Mouse (Mus musculus) hindlimb bud, embryonic 11.5 days (tissue): ENCODE data around the gene Btbd35f29.
"Not testable (repeated sequence)": the region's sequence is repeated elsewhere in the genome, so short reads cannot be mapped to it uniquely, and the experiment has no call there.

Experiments used
- DNase-seq: peaks from one replicate; pipeline ENCODE4 v3.0.0-alpha.2; 2012; ENCODE audit warnings: low read depth, low spot score; ENCODE audit errors: extremely low spot score

Gene Btbd35f29

DNA sequence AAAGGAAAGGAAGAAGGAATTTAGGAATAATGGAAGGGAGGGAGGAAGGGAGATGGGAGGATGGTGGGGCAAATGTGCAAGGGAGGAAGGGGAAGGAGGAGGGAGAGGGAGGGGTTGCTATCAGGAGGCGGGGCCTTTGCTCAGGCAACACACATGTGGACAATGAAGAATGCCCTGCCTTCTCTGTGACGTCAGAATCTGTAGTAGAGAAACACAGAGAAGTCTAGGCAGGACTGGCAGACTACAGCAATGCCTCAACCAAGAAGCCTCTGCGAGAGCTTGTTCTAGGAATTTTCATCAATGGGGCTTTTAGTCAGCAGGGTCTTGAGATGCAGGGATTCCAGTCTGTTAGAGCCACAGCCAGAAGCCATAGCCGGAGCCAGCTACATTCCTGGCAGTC is at the start of gene Btbd35f29:
Btbd35f29 (plus strand) TSS at position 301 of the 400 bp plus-strand sequence.
- DNase-seq, result not testable (repeated sequence)

GRCm38 (mm10) chrX:31141416-31141815 is 23.9 kb downstream of the Btbd35f29 start:
- not testable (repeated sequence) for DNase-seq

DNA sequence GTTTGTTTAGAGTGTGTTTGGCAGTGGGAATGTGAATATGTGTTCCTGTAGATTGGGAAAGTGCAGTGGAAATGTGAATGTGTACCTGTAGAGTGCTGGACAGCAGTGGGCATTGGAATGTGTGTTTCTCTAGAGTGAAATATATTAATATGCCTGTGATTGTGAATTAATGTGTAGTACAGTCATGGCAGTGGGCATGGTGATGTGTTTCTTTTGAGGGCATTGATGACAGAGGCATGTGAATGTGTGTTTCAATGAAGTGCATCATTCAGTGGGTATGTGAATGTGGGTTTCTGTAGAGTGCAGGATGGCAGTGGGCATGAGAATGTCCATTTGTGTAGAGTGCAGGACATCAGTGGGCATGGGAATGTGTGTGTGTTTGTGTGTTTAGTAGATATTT is 27.7 kb downstream of the Btbd35f29 start:
- DNase-seq, result not testable (repeated sequence)

GRCm38 (mm10) chrX:31145835-31146234 is 28.4 kb downstream of the Btbd35f29 start:
- DNase-seq, result not testable (repeated sequence)

DNA sequence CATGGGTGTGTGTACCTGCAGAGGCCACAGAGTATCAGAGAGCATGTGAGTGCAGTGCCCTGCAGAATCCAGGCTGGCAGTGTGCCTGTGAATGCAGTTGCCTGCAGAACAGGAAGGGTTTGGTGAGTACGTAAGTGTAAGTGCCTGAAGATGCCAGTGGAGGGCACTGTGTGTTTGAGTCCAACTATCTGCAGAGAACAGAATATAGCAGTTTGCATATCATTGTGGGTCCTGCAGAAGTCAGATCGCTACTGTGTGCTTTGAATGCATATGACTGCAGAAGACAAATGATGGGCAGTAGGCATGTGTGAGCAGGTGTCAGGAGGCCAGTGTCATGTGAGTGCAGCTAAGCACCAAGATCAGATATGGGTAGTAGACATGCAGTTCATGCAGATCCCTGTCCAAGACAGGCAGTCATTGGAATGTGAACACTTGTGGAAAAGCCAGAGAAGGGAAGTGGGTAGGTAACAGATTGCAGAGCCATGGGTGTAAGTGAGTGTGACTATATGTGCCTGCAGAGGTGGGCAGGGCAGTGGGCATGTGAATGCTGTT is 41.1 kb downstream of the Btbd35f29 start:
- DNase-seq, result not testable (repeated sequence)

DNA sequence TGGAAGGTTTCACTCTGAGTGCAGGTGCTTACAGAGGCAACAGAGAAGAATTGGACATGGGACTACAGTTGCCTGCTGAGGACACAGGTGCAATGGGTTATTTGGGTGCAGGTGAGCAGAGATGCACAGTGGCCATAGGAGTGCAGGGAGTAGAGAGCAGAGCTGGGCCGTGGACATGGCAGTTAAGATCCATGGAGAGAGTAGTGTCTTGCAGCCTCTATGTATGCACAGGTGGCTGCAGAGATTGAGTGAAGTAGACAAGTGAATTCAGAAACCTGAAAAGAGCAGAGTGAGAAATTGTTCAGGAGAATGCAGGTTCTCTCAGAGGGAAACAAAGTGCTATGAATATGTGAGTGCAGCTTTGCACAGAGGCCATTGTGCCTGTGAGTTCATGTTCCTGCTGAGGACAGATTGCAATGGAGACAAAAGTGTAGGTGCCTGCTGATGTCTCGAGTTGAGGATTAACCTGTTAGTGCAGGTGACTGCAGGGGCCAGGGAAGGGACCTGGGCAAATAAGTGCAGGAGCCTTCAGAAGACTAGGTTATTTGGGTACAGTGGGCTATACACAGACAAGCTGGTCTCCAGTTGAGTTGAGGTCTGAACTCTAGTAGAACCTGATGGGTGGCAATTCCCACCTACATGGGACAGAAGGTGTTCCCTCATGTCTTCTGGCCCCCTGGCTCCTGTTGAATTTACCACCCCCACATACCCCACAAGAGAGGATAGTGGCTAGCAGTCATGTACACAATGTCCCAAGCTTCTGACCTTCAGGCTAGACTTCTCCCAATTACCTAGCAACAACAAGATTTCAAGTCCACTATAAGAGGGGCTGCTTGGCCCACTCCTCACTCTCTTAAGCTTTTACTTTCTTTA is 42.2 kb downstream of the Btbd35f29 start:
- not testable (repeated sequence) for DNase-seq

GRCm38 (mm10) chrX:31160554-31160953 is 43.1 kb downstream of the Btbd35f29 start:
- not testable (repeated sequence) for DNase-seq

- not testable (repeated sequence) for DNase-seq
These were observed 45.2 kb downstream of the Btbd35f29 start for GRCm38 (mm10) chrX:31162638-31163037.

- not testable (repeated sequence) for DNase-seq
These were observed 47.7 kb downstream of the Btbd35f29 start for GRCm38 (mm10) chrX:31165193-31165592.
